Mouse (Mus musculus) T-helper 17 cell (primary cell): Measurements from ENCODE around the gene Olfr924.
"Not testable (repeated sequence)": the region's sequence is repeated elsewhere in the genome, so short reads cannot be mapped to it uniquely, and the experiment has no call there.

Experiments
- in situ Hi-C, 2 experiments: fragments of 300-600 bp; cut with MboI, MseI; formaldehyde crosslinking; loops; 1 replicate in 1 of 2; 2 replicates in 1 of 2; pipeline ENCODE4 v1.15.1; 2025; ENCODE audit warnings: high pct_unique_total_duplicates in 2 of 2

Gene Olfr924

GRCm38 (mm10) chr9:38844149-38844548, at the start of gene Olfr924:
TSS of gene Olfr924 (plus strand) at chr9:38844449.
- in situ Hi-C loops, result no loop called here

- in situ Hi-C loops, result no loop called here
These were observed 38.6 kb upstream of the Olfr924 start for GRCm38 (mm10) chr9:38805696-38806095.

- in situ Hi-C loops, result loop anchor here in 1 of 2 experiments (5.0 kb wide), 1 partner anchor 48 kb away; no protein-coding TSS in a partner anchor
These were observed 29.9 kb upstream of the Olfr924 start, which contains the start of gene Olfr922 for GRCm38 (mm10) chr9:38814314-38814713. TSS of gene Olfr922 (plus strand) at chr9:38814614.

GRCm38 (mm10) chr9:38815458-38815986, 28.7 kb upstream of the Olfr924 start:
- in situ Hi-C loops, result no loop called here

- in situ Hi-C loops, result no loop called here
These were observed 18.0 kb upstream of the Olfr924 start, which contains the start of gene Olfr923 for GRCm38 (mm10) chr9:38826245-38826644. TSS of gene Olfr923 (plus strand) at chr9:38826545.

- in situ Hi-C loops, result no loop called here
These were observed 11.2 kb upstream of the Olfr924 start for GRCm38 (mm10) chr9:38833027-38833426.

- in situ Hi-C loops, result no loop called here
These were observed 10.5 kb downstream of the Olfr924 start, which contains the start of gene Olfr26 for GRCm38 (mm10) chr9:38854760-38855159. TSS of gene Olfr26 (plus strand) at chr9:38855060.

GRCm38 (mm10) chr9:38874880-38875279, 30.6 kb downstream of the Olfr924 start:
- in situ Hi-C loops, result not testable (repeated sequence)

GRCm38 (mm10) chr9:38876826-38877225, 32.6 kb downstream of the Olfr924 start, which contains the start of gene Olfr926:
TSS of gene Olfr926 (plus strand) at chr9:38877126.
- in situ Hi-C loops, result no loop called here
